Mouse (Mus musculus) erythroblast, embryonic 14.5 days (primary cell): ENCODE data around the gene Zfp119b. TPM values are rescaled to one million over a fixed set of nuclear protein-coding genes. Genes with fewer than 3 reads are reported as not detected.
A peak's percentile ranks its signal among the peaks of the same experiment; 100 is the strongest.
"Not testable (repeated sequence)": the region's sequence is repeated elsewhere in the genome, so short reads cannot be mapped to it uniquely, and the experiment has no call there.

Experiments
- H3K27me3 ChIP-seq: 2 replicates; pipeline ENCODE4 v1.6.1; 2012; ENCODE audit warnings: inconsistent platforms; ENCODE audit not compliant: control insufficient read depth
- H3K36me3 ChIP-seq: 2 replicates; pipeline ENCODE4 v1.6.1; 2012; ENCODE audit warnings: mild to moderate bottlenecking, inconsistent platforms; ENCODE audit not compliant: control insufficient read depth
- H3K4me1 ChIP-seq: 2 replicates; pipeline ENCODE4 v1.6.1; 2012; ENCODE audit warnings: inconsistent platforms; ENCODE audit not compliant: control insufficient read depth
- H3K4me3 ChIP-seq: replicated peaks from 2 replicates; pipeline ENCODE3; 2012; ENCODE audit warnings: moderate library complexity, mild to moderate bottlenecking, inconsistent platforms
- H3K9me3 ChIP-seq: 2 replicates; pipeline ENCODE4 v1.6.1; 2012; ENCODE audit warnings: low read length, inconsistent platforms, mixed read lengths; ENCODE audit not compliant: control insufficient read depth
- GATA1 ChIP-seq: IDR thresholded peaks from 2 replicates; pipeline ENCODE4 v1.6.1; 2012; ENCODE audit warnings: low read length, inconsistent platforms, mixed read lengths
- TAL1 ChIP-seq: IDR thresholded peaks from 3 replicates; pipeline ENCODE4 v1.6.1; 2012; ENCODE audit warnings: low read length, inconsistent platforms, mixed read lengths
- polyA plus RNA-seq: library from polyadenylated mRNA; stranded (reverse); fragments of >175 nt; gene quantifications from 2 replicates; pipeline ENCODE4 v1.2.3, GENCODE M21; 2012

Gene Zfp119b
- polyA plus RNA-seq, 1 experiment: not detected

DNA sequence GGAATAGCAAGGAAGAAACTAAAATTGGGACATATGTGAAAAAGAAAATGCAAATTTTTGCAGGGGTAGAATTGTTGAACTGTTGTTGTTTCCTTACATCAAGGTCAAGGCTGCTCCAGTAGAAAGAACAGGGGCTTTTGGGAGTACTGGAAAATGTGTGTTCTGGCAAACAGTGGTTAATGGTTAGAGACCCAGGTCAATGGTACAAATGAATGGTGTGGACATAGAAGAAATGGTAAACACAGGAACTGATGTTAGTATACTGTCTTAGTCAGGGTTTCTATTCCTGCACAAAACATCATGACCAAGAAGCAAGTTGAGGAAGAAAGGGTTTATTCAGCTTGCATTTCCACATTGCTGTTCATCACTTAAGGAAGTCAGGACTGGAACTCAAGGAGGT lies 42.6 kb downstream of the Zfp119b start:
- Histone ChIP-seq H3K27me3 (no peaks in the 10 kb centered on the region; the same call in 1 of the 2 replicates), H3K36me3 (no peaks in the 10 kb centered on the region), H3K4me3 (no peak overlapping the region), H3K4me1 (no peaks in the 10 kb centered on the region), H3K9me3 (no peaks in the 10 kb centered on the region)
- TF ChIP-seq TAL1: no peak

DNA sequence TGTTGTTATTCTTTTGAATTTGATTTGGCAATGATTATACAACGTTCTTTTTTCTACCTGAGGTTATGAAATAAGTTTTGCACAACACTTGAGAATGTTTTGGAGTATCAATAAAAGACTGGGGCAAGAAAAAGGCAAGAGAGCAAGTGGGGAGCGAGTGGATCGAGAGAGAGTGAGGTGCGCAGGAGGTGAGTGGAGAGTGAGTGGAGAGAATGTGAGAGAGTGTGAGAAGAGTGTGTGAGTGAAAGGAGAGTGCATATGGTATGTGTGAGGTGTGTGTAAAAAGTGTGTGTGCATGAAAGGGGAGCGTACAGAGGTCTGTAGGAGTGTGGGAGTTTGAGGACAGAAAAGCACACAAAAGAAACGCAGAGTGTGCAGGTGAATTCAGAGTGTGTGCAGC lies 45.2 kb downstream of the Zfp119b start:
- H3K4me3 ChIP-seq: no peak overlapping the region
- TF ChIP-seq GATA1: no peak
- TF ChIP-seq TAL1: no peak
- H3K9me3 ChIP-seq: peaks cover 4% of the 10 kb centered on the region; the same call in 1 of the 2 replicates
- no peaks in the 10 kb centered on the region for H3K4me1 ChIP-seq
- no peaks in the 10 kb centered on the region; the same call in 1 of the 2 replicates for H3K27me3 ChIP-seq
- no peaks in the 10 kb centered on the region for H3K36me3 ChIP-seq

DNA sequence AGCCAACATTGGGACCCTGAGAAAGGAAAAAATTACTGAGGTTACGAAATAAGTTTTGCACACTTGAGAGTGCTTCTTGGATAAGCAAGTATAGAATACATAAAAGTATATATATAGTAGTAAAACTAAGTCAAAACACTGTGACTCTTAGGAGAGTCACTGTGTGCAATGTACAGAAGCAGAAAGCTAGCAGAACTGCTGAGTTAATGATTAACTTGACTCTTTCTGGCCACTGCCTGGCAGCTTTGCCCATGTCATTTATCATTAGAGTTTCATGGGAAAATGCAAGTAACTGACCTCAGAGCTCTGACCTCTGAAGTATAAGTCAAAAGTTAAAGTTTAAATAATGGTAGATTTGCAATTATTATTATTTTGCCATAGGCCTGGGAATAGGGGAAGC lies 45.6 kb downstream of the Zfp119b start:
- TF ChIP-seq TAL1: no peak
- TF ChIP-seq GATA1: no peak
- peaks cover 4% of the 10 kb centered on the region; the same call in 1 of the 2 replicates for H3K9me3 ChIP-seq
- H3K27me3 ChIP-seq: no peaks in the 10 kb centered on the region; the same call in 1 of the 2 replicates
- no peaks in the 10 kb centered on the region for H3K4me1 ChIP-seq
- no peak overlapping the region for H3K4me3 ChIP-seq
- H3K36me3 ChIP-seq: no peaks in the 10 kb centered on the region

DNA sequence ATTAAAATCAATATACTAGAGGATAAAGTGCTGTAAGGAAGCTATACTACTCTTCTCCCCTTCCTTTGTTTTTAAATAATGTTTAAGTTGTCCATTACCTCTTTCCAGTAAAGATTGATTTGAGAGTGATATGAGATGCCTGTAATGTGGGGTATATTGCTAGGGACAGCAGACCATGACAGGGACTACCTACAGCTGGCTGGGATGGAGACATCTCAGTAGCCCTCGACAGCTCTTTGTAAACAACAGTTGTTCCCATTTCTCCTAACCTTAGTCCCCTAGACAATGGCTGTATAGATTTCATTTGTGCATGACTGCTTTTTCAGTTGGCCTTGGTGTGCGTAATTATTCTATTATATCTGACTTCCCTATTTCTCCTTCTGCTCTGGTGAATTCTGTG lies 46.2 kb downstream of the Zfp119b start:
- Histone ChIP-seq H3K27me3 (no peaks in the 10 kb centered on the region; the same call in 1 of the 2 replicates), H3K4me3 (no peak overlapping the region), H3K36me3 (peaks cover 5% of the 10 kb centered on the region), H3K9me3 (peaks cover 8% of the 10 kb centered on the region), H3K4me1 (no peaks in the 10 kb centered on the region)
- no peak for TF ChIP-seq GATA1
- TF ChIP-seq TAL1: no peak

DNA sequence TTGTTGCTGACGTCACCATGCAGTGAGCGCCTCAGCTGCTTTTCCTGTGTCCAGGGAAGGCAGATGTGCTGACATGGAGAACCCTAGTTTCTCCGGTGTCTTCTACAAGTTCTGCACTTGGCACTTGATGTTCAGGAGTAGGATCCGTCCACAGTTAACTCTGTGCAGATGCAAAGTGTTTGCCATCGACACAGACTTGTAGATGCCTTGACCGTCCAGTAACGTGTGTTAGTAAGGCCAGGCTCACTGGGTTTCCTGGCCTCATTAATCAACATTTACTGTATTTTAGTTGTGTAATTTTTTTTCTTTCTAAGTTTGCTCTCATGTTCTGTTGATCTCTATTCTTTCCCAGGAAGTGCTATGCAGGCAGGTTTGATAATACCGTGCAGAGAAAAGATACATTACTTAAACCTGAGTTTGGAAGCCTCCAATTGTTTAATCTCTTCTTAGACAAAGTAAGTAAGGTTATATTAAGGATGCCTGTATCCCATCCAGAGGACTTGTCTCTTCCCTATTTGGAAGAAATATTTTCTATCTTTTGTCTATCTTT lies 56.8 kb downstream of the Zfp119b start:
- peaks cover 17% of the 10 kb centered on the region for H3K36me3 ChIP-seq
- peaks cover 18% of the 10 kb centered on the region for H3K4me1 ChIP-seq
- H3K27me3 ChIP-seq: peaks cover 27% of the 10 kb centered on the region
- not testable (repeated sequence) for H3K9me3 ChIP-seq
- H3K4me3 ChIP-seq: peak overlapping the region; percentile 67

Other genes starting within 250 kb of the Zfp119b start
- 0.05 and 0.10 TPM in 2 replicates for gene Pot1b, start 236.9 kb downstream of the Zfp119b start, polyA plus RNA-seq
- gene Adgre4, start 199.5 kb downstream of the Zfp119b start, polyA plus RNA-seq: not detected in 2 replicates
- gene Zfp119a, start 70.6 kb downstream of the Zfp119b start, polyA plus RNA-seq: not detected in 2 replicates
- gene Zfp959, start 57.4 kb downstream of the Zfp119b start, polyA plus RNA-seq: 0.06 and 0.10 TPM in 2 replicates
- 0.34 and 0.37 TPM in 2 replicates for gene Ebi3, start 3.1 kb upstream of the Zfp119b start, polyA plus RNA-seq
- 1.6 and 1.7 TPM in 2 replicates for gene Yju2, start 9.6 kb upstream of the Zfp119b start, polyA plus RNA-seq
- gene Shd, start 21.0 kb upstream of the Zfp119b start, polyA plus RNA-seq: not detected in 2 replicates
- gene Fsd1, start 37.0 kb upstream of the Zfp119b start, polyA plus RNA-seq: not detected in 2 replicates
- 0.04 TPM in 1 of 2 replicates, not detected in the other for gene Stap2, start 56.1 kb upstream of the Zfp119b start, polyA plus RNA-seq
- gene Mpnd, start 56.2 kb upstream of the Zfp119b start, polyA plus RNA-seq: 0.76 and 1.1 TPM in 2 replicates
- gene Sh3gl1, start 87.1 kb upstream of the Zfp119b start, polyA plus RNA-seq: 5.9 TPM in 2 replicates
- gene Chaf1a, start 90.9 kb upstream of the Zfp119b start, polyA plus RNA-seq: 10.0 and 11.6 TPM in 2 replicates
- gene Ubxn6, start 125.5 kb upstream of the Zfp119b start, polyA plus RNA-seq: 3.4 and 4.0 TPM in 2 replicates
- gene Hdgfl2, start 130.1 kb upstream of the Zfp119b start, polyA plus RNA-seq: 35.9 and 38.5 TPM in 2 replicates
- gene Plin4, start 160.3 kb upstream of the Zfp119b start, polyA plus RNA-seq: not detected in 2 replicates
- not detected in 2 replicates for gene Plin5, start 168.1 kb upstream of the Zfp119b start, polyA plus RNA-seq
- gene Lrg1, start 172.5 kb upstream of the Zfp119b start, polyA plus RNA-seq: 0.03 TPM in 1 of 2 replicates, not detected in the other
- gene Sema6b, start 190.8 kb upstream of the Zfp119b start, polyA plus RNA-seq: 0.05 and 0.06 TPM in 2 replicates
- 0.07 and 0.10 TPM in 2 replicates for gene Tnfaip8l1, start 213.0 kb upstream of the Zfp119b start, polyA plus RNA-seq
- 1.7 and 1.8 TPM in 2 replicates for gene Mydgf, start 234.4 kb upstream of the Zfp119b start, polyA plus RNA-seq